Mouse (Mus musculus) forebrain, embryonic 16.5 days (tissue): Measurements from ENCODE around the gene Hist2h2aa1. TPM values are rescaled to one million over a fixed set of nuclear protein-coding genes. Genes with fewer than 3 reads are reported as not detected.
"Not testable (repeated sequence)": the region's sequence is repeated elsewhere in the genome, so short reads cannot be mapped to it uniquely, and the experiment has no call there.

Experiments used
- ATAC-seq: fragments of 200-750 bp; cut with Nextera tagmentation; 2 replicates; pipeline ENCODE4 v1.8.0; 2017; ENCODE audit warnings: mild to moderate bottlenecking, moderate library complexity
- H3K27ac ChIP-seq: fragments of 300-500 bp; sonication (generic); 2 replicates; pipeline ENCODE4 v1.5.1; 2014; ENCODE audit warnings: low read length, control low read depth
- H3K27me3 ChIP-seq: fragments of 300-500 bp; sonication (generic); replicated peaks from 2 replicates; pipeline ENCODE4 v1.6.1; 2014; ENCODE audit warnings: low read length; ENCODE audit not compliant: control insufficient read depth, insufficient read depth
- H3K36me3 ChIP-seq: fragments of 300-500 bp; sonication (generic); 2 replicates; pipeline ENCODE4 v1.6.1; 2014; ENCODE audit not compliant: control insufficient read depth, insufficient read depth
- H3K4me1 ChIP-seq: fragments of 300-500 bp; sonication (generic); replicated peaks from 2 replicates; pipeline ENCODE4 v1.6.1; 2014; ENCODE audit warnings: low read length; ENCODE audit not compliant: control insufficient read depth, insufficient read depth
- H3K4me2 ChIP-seq: fragments of 300-500 bp; sonication (generic); 2 replicates; pipeline ENCODE4 v1.6.1; 2014; ENCODE audit warnings: mild to moderate bottlenecking, low read length, control low read depth
- H3K4me3 ChIP-seq: fragments of 300-500 bp; sonication (generic); replicated peaks from 2 replicates; pipeline ENCODE4 v1.5.1; 2014; ENCODE audit warnings: mild to moderate bottlenecking, low read length, control low read depth
- H3K9ac ChIP-seq: fragments of 300-500 bp; sonication (generic); replicated peaks from 2 replicates; pipeline ENCODE4 v1.6.1; 2014; ENCODE audit warnings: low read depth, low read length, control low read depth
- H3K9me3 ChIP-seq: fragments of 300-500 bp; sonication (generic); 2 replicates; pipeline ENCODE4 v1.6.1; 2016; ENCODE audit warnings: low read length; ENCODE audit not compliant: control insufficient read depth
- WGBS: fragments of 180-500 bp; shearing (Covaris S2); extraction: QIAGEN DNeasy Blood & Tissue Kit; methylation state at CpG from one replicate; pipeline ENCODE4 v1.1.7; 2014; 5-methylcytosine and 5-hydroxymethylcytosine counted together
- polyA plus RNA-seq: library from polyadenylated mRNA; unstranded; fragments of >200 nt; fragmentation: Nextera tagmentation; extraction: Ambion mirVana; gene quantifications from 2 replicates; pipeline ENCODE4 v1.2.1, GENCODE M21; 2015

The Hist2h2aa1 gene
- polyA plus RNA-seq, 1 experiment from 2014 or later, result 26.5 TPM

DNA sequence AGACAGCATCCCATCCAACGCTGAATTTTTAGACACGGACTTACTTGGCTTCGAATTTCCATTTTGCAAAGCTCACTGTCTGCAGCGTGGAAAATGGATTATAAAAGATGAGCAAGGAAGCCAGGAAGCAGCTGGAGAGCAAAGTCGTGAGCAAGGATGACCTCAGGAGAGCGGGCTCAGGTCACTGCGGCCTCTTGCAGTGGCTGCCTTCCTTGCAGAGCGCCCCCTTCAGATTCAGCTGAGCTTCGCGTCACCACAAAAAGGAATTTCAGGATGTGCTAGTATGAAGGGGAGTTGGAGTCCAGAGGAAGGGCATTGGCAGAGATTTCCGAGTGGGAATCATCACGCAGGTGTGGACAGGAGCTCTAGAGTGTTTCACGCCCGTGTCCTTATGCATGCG, 36.1 kb upstream of the Hist2h2aa1 start:
- H3K4me2 ChIP-seq, result no peak overlapping the region
- no peak overlapping the region for H3K4me3 ChIP-seq
- no peak for ATAC-seq
- H3K27me3 ChIP-seq, result no peaks in the 10 kb centered on the region
- no peak overlapping the region for H3K9ac ChIP-seq
- WGBS, result 25% methylated on average over 15 of the region's 15 CpGs
- no peaks in the 10 kb centered on the region for H3K9me3 ChIP-seq
- no peaks in the 10 kb centered on the region for H3K4me1 ChIP-seq
- H3K36me3 ChIP-seq, result no peaks in the 10 kb centered on the region
- no peak overlapping the region for H3K27ac ChIP-seq

DNA sequence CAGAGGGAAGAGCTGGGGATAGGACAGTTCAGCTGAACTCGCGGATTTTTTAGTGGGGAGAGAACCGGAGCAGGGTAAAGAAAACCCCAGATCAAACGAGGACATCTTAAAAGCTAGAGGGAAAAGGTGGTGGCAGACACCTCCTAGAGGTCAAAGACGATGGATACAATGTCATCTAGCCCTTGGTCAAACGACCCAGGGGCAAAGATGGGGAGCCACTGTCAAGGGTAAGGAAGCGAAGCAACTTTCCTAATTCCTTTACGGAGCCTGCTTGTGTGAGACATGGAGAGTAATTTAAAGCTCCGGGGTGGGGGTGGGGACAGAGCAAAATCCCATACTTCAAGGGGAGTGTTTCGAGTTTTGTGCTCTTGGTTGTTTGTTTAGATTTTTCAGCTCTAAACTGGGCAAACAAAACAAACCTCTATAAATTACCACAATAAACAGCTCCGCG, 26.1 kb upstream of the Hist2h2aa1 start:
- Histone ChIP-seq H3K4me3 (peak overlapping the region; percentile 72), H3K9ac (peak overlapping the region; percentile 60), H3K27me3 (no peaks in the 10 kb centered on the region), H3K27ac (peak overlapping the region; percentile 98), H3K36me3 (no peaks in the 10 kb centered on the region), H3K4me1 (peaks cover 19% of the 10 kb centered on the region), H3K4me2 (peak overlapping the region; percentile 86), H3K9me3 (no peaks in the 10 kb centered on the region)
- WGBS, result under 1% methylated on average over 12 of the region's 12 CpGs
- ATAC-seq, result peak; percentile 24

DNA sequence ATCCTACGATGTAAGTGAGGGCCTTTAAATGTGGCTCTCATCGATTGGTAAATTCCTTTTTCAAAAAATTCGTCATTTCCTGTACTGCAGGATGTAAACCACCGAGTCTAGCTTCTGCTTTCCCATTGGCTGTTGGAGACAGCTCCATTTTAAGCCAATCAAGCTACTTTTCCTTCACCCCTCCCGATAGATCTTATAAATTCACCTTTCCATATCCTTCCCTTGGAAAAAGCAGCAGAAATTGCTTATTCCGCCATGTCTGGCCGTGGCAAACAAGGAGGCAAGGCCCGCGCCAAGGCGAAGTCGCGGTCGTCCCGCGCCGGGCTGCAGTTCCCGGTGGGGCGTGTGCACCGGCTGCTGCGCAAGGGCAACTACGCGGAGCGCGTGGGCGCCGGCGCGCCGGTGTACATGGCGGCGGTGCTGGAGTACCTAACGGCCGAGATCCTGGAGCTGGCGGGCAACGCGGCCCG, 25.6 kb upstream of the Hist2h2aa1 start, which contains the start of the genes Bola1 and Hist2h2ab:
Gene Bola1 (minus strand): TSS at position 49 of the 470 bp plus-strand sequence.
Gene Hist2h2ab (plus strand): TSS at position 205 of the 470 bp plus-strand sequence.
- H3K4me1 ChIP-seq, result peaks cover 19% of the 10 kb centered on the region
- WGBS, result under 1% methylated on average over 30 of the region's 37 CpGs
- no peaks in the 10 kb centered on the region for H3K36me3 ChIP-seq
- no peaks in the 10 kb centered on the region for H3K9me3 ChIP-seq
- peak within 1 kb of the TSS; percentile 86 for H3K4me2 ChIP-seq
- H3K4me3 ChIP-seq, result peak within 1 kb of the TSS; percentile 72
- no peaks in the 10 kb centered on the region for H3K27me3 ChIP-seq
- H3K27ac ChIP-seq, result peak within 1 kb of the TSS; percentile 98
- peak; percentile 92 for ATAC-seq
- H3K9ac ChIP-seq, result peak within 1 kb of the TSS; percentile 76

DNA sequence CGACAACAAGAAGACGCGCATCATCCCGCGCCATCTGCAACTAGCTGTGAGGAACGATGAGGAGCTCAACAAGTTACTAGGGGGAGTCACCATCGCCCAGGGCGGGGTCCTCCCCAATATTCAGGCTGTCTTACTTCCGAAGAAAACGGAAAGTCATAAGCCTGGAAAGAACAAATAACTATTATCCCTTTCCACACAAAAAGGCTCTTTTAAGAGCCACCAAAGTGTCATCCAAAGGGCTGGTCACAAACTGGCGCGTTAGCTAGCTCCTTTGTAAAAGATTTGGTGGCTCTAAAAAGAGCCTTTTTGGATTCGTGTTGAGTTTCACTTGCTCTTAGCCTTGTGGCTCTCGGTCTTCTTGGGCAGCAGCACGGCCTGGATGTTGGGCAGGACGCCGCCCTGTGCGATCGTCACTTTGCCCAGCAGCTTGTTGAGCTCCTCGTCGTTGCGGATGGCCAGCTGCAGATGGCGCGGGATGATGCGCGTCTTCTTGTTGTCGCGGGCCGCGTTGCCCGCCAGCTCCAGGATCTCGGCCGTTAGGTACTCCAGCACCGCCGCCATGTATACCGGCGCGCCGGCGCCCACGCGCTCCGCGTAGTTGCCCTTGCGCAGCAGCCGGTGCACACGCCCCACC, 25.0 kb upstream of the Hist2h2aa1 start:
- WGBS, result under 1% methylated on average over 24 of the region's 47 CpGs
- Histone ChIP-seq H3K27ac (peak overlapping the region; percentile 98), H3K4me2 (peak overlapping the region; percentile 86), H3K4me1 (peaks cover 19% of the 10 kb centered on the region), H3K4me3 (peak overlapping the region; percentile 72), H3K9ac (peak overlapping the region; percentile 76)
- not testable (repeated sequence) for H3K27me3 ChIP-seq, H3K36me3 ChIP-seq, H3K9me3 ChIP-seq
- ATAC-seq, result peak; percentile 3; the same call in 1 of the 2 replicates

DNA sequence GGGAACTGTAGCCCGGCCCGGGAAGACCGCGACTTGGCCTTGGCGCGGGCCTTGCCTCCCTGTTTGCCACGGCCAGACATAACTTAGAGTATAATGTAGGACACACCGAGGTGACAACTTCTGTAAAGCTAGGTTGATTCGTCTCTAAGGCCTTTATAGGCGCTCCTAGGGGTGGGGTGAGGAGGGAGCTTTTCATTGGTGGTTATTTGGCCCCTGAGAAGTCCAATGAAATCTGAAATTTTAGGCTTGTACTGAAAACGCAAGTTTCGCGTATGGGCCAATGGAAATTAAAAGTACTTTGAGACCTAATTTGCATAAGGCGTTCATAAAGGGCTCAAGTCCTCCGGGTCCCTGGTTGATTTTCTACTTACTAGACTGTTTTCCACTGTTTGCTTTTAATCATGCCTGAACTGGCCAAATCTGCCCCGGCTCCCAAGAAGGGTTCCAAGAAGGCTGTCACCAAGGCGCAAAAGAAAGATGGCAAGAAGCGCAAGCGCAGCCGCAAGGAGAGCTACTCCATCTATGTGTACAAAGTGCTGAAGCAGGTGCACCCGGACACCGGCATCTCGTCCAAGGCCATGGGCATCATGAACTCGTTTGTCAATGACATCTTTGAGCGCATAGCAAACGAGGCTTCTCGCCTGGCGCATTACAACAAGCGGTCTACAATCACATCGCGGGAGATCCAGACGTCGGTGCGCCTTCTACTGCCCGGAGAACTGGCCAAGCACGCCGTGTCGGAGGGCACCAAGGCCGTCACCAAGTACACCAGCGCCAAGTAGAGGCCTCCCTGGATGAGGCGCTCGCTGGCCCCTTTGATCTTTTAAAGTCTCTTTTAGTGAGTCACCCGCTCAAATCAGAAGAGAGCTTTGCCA, 24.3 kb upstream of the Hist2h2aa1 start, which contains the start of the genes Hist2h2ac and Hist2h2be:
Gene Hist2h2ac (minus strand): TSS at position 116 of the 875 bp plus-strand sequence.
Gene Hist2h2be (plus strand): TSS at position 355 of the 875 bp plus-strand sequence.
- H3K4me1 ChIP-seq, result peaks cover 23% of the 10 kb centered on the region
- ATAC-seq, result peak; percentile 80
- H3K27me3 ChIP-seq, result no peaks in the 10 kb centered on the region
- no peaks in the 10 kb centered on the region for H3K9me3 ChIP-seq
- H3K9ac ChIP-seq, result peak within 1 kb of the TSS; percentile 76
- H3K4me3 ChIP-seq, result peak within 1 kb of the TSS; percentile 72
- H3K4me2 ChIP-seq, result peak within 1 kb of the TSS; percentile 86
- H3K27ac ChIP-seq, result peak within 1 kb of the TSS; percentile 98
- H3K36me3 ChIP-seq, result no peaks in the 10 kb centered on the region
- WGBS, result under 1% methylated on average over 43 of the region's 43 CpGs

DNA sequence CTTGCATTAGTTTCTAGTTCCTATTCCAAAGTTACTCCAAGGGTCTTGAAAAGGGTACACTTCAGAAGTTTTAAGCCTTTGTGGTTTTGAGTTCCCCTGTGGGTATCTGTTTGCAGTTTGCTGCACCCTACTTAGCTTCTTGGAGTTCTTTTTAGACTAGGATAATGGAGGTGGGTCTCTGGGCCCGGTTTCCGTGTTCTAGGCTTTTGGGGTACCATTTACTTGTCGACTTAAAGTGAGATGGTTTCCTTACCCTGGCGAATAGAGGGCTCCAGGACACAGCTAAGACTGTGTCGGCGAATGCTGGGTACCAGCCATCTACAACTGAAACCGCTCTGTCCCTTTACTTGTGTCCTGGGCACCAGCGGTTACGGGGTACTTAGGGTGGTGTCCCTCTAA, 23.7 kb upstream of the Hist2h2aa1 start:
- no peak for ATAC-seq
- peak overlapping the region; percentile 72 for H3K4me3 ChIP-seq
- H3K27me3 ChIP-seq, result no peaks in the 10 kb centered on the region
- H3K9ac ChIP-seq, result peak overlapping the region; percentile 68
- no peaks in the 10 kb centered on the region for H3K36me3 ChIP-seq
- H3K9me3 ChIP-seq, result no peaks in the 10 kb centered on the region
- WGBS, result 4% methylated on average over 9 of the region's 9 CpGs
- H3K4me1 ChIP-seq, result peaks cover 25% of the 10 kb centered on the region
- H3K27ac ChIP-seq, result peak overlapping the region; percentile 98
- peak overlapping the region; percentile 86 for H3K4me2 ChIP-seq

DNA sequence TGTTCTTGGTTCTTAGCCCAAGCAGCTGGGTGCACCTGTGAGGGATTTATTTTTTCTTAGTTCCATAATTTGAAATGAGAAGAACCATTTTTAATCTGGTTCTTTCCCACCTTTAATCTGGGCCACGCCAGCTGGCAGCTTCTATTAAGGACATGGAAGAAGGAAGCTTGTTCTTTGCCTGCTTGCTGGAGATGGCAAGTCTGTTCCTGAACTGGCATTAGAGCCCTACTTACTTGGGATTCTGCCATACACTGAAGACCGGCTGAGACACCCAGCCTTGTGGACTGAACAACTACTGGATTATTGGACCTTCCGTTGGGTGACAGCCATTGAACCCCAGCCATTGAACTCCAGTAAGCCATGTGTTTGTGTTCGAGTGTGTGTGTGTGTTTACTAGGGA, 22.5 kb upstream of the Hist2h2aa1 start:
- 76% methylated on average over 4 of the region's 4 CpGs for WGBS
- no peak overlapping the region for H3K4me3 ChIP-seq
- ATAC-seq, result no peak

DNA sequence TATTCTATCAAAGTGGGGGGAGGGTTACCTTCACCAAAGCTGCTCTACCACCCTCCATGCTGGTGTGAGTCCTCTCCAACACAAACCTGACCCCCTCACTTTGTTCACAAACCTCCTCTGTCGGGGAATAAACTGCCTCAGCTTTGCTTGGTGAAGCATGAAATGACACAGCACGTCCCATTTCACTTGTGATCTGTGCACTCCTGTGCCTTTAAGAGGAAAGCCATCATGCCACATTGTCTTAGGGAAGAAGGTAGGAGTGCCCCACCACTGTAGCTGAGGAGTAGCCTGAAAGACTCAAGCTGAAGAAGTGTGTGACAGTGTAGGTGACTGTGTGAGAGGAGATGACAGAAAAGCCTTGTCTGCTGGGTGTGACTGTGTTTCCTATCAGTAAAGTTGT, 19.9 kb upstream of the Hist2h2aa1 start:
- no peaks in the 10 kb centered on the region for H3K27me3 ChIP-seq
- H3K4me1 ChIP-seq, result peaks cover 19% of the 10 kb centered on the region
- H3K4me3 ChIP-seq, result no peak overlapping the region
- no peak overlapping the region for H3K9ac ChIP-seq
- no peaks in the 10 kb centered on the region for H3K9me3 ChIP-seq
- no peak overlapping the region for H3K27ac ChIP-seq
- no peak for ATAC-seq
- WGBS, result 11% methylated on average over 2 of the region's 2 CpGs
- no peaks in the 10 kb centered on the region for H3K36me3 ChIP-seq
- H3K4me2 ChIP-seq, result no peak overlapping the region

More for the DNA sequence above, 22.5 kb upstream of the Hist2h2aa1 start:
- H3K4me1 ChIP-seq, result peaks cover 25% of the 10 kb centered on the region
- no peaks in the 10 kb centered on the region for H3K36me3 ChIP-seq
- H3K9me3 ChIP-seq, result no peaks in the 10 kb centered on the region
- H3K4me2 ChIP-seq, result peak overlapping the region; percentile 86
- H3K27ac ChIP-seq, result no peak overlapping the region
- no peak overlapping the region for H3K9ac ChIP-seq
- H3K27me3 ChIP-seq, result no peaks in the 10 kb centered on the region
